Mouse (Mus musculus) small intestine, adult 2 months (tissue): ENCODE measurements around the gene Pigm.

Source experiments
- CTCF ChIP-seq: fragments of 200-500 bp; IDR thresholded peaks from 2 replicates; pipeline ENCODE4 v1.5.1; 2012; ENCODE audit warnings: low read depth, mild to moderate bottlenecking, control low read depth, inconsistent platforms, low read length, moderate library complexity, mixed read lengths; ENCODE audit not compliant: insufficient replicate concordance, insufficient read length; ENCODE audit errors: extremely low read depth
- POLR2A ChIP-seq: fragments of 200-500 bp; IDR thresholded peaks from 2 replicates; pipeline ENCODE4 v1.6.1; 2012; ENCODE audit warnings: low read depth, mild to moderate bottlenecking, control low read depth, inconsistent platforms, low read length, moderate library complexity

- no peak for TF ChIP-seq CTCF
- no peak for TF ChIP-seq POLR2A
Measured at GRCm38 (mm10) chr1:172349504-172349903, 26.8 kb upstream of the Pigm start.
